Mouse (Mus musculus) megakaryocyte progenitor cell, adult 5-6 weeks (primary cell): ENCODE data around the gene Galnt15. TPM values are rescaled to one million over a fixed set of nuclear protein-coding genes. Genes with fewer than 3 reads are reported as not detected.

Source experiments
- ATAC-seq: replicated peaks from 2 replicates; pipeline ENCODE4 v1.8.0; 2016; ENCODE audit warnings: mild to moderate bottlenecking, moderate TSS enrichment, inconsistent platforms; ENCODE audit not compliant: poor library complexity
- total RNA-seq, 2 experiments: library from RNA; stranded (forward) in 1 of 2; stranded (reverse) in 1 of 2; fragments of 157-497, 149-512 nt in 1 of 2; fragments of 200-1000 nt in 1 of 2; gene quantifications; 2 replicates each; pipeline versions ENCODE4 v1.2.3 to v1.2.4; 2015 to 2017

The Galnt15 gene
- total RNA-seq, 2 experiments from 2014 or later, result not detected

DNA sequence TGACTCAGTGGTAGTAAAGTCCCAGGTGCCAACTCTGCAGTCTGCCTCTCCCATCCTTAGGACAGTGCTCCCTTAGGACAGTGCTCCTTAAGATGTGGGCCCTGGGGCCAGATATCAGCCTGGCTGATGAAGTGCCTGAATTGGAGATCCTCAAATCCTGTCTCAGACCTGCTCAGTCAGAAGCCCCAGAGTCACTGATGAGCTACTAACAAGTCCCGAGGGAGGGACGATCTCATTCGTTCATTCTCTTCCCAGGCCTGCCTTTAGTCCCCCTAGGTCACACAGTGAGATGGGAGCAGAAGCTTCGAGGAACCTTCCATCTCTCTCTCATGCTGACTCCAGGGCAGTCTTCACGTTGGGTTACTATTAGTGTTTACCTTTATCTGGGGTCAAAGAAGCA, 1.3 kb downstream of the Galnt15 start:
- ATAC-seq, result no peak

DNA sequence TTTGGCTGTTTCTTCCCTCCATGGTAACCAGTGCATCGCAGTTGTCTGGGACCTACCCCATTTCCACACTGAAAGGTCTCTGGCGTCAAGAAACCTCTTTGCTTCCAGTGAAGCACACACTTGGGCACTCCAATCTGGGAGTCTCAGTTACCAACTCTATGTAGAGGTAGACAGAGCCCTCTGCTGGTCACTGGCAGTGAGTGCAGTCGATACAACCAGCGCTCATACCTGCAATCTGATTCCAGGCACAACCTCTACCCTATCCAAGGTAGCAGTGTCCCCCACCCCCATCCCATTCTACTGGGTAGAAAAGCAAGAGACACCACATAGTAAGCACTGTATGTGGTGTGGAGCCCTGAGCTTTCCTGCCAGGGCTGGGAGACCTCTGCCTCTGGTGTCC, 3.7 kb downstream of the Galnt15 start:
- ATAC-seq, result peak; percentile 94

DNA sequence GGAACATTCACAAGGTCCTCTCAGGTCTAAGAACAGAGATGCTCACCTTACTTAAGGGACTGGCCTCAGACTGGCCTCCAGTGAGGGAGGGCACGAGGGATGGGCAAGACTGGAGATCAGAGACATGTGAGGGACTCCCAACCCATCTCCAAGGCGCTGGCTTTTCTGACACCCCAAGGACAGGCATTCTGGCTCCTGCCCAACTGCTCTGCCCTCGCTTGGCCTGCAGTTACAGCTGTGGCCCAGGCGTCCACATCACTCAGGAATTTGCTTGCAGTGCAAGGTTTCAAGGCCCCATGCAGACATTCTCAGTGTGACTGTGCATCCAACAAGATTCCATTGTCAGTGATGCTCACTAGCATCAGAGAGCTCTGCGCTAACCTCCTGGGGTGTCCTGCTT, 7.7 kb downstream of the Galnt15 start:
- no peak for ATAC-seq

DNA sequence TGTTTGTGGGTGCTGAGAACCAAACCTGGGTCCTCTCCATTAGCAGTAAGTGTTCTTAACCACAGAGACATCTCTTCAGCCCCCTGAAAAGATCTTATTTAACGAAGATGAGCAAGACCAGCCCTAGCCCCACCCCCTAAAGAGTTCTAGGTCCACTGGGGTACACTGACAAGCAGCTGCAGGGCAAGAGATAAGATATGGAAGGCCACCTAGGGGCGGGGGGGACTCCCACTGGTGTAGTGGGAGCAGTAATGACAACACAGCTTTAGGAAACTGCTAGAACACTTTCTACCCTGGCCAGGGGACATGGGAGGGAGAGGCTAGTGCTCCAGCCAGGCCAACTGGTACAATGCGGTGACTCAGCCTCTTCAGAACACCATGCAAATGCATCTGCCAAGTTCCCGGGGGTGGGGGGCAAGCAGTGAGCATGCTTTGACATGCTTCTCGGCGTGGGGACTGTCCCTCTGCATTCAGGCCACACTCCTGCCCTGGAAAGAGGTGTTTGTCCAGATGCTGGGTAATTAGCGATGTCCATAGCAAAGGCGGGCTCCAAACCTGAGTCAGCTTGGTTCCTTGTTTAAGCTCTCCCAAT, 9.0 kb downstream of the Galnt15 start:
- ATAC-seq, result peak; percentile 64

DNA sequence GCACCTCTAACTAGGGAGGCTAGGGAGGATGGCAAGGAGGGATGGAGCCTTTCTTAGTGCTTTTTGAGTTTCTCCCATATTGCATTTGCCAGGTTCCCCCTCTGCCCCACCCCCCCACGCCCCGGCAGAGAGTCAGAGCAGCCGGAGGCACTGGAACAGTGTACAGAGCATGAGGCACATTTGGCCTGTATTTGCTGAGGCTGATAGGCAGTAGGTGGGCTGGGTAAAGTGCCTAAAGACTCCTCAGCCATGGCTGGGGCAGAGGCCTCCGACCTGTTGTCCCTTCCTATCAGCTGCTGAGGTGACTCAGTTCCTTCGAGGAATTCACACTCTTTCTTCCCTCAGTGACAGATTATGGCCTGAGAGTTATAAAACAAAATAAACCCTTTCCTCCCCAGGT, 13.3 kb downstream of the Galnt15 start:
- no peak for ATAC-seq

DNA sequence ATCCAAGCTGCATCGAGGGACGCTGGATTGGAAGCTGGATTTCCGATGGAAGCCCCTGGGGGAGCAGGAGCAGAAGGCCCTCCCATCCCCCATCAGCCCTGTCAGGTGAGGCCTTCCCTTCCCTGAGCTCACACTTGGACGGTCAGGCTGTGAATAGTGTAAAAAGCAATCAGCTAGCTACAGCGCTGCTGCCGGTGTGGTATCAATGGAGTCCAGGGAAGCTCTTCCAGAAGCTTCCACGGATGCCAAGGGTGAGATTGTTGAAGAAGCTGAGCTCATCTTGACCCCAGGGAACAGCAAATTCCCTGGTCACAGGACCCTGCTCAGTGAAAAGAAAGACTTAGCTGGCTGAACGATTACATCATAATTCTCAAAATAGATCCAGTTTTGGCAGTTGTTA, 17.6 kb downstream of the Galnt15 start:
- no peak for ATAC-seq

DNA sequence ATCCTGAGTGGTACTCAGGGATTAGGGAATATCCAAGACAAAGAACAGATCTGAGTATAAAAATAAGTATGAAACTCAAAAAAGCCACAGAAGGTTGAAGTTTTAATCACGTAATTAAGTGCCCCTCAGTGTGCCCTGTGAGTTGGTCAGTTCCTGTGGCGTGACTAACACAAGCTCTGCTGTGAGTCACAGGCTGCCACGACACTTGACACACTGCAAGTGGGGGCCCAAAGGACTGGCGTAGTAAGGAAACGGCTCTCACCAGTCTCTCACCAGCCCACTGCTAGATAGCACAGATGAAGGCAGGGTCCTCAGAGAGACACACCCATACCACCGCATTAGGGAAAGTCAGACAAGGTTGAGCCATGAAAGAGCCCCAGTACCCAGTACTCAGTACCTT, 21.4 kb downstream of the Galnt15 start:
- ATAC-seq, result no peak

DNA sequence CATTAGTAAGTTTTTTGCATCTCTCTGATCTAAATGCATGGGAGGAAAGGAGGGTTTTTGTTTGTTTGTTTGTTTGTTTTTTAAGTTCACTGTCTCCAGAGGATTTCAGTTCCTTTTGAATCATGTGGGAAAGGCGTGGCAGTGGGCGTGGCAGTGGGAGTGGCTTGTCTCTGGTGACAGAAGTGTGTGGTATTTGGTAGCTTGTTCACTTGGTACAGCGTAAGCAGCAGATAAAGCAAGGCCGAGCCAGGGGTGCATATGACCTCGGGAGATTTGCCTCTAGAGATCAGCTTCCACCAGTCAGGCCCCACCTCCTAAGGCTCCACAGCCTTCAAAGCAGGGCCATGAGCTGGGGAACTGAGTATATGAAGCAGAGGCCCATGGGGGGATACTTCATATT, 25.1 kb downstream of the Galnt15 start:
- no peak for ATAC-seq

DNA sequence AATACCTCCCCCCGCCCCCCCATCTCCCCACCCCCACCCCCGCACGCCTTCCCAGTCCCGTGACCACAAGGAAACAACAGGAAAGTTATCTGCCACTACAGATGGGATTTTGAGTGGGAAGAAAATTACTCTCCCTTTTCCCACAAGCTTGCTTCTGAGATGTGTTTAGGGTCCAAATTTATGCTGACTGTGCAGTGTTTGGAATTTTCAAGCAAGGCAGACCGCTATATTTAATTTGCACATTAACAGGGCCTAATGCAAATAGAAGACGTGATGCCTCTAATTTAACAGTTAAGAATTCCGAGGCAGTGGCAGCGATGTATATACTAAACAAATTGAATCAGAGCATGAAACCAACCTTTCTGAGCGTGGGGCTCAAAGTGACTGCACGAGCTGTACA, 26.0 kb downstream of the Galnt15 start:
- ATAC-seq, result no peak

DNA sequence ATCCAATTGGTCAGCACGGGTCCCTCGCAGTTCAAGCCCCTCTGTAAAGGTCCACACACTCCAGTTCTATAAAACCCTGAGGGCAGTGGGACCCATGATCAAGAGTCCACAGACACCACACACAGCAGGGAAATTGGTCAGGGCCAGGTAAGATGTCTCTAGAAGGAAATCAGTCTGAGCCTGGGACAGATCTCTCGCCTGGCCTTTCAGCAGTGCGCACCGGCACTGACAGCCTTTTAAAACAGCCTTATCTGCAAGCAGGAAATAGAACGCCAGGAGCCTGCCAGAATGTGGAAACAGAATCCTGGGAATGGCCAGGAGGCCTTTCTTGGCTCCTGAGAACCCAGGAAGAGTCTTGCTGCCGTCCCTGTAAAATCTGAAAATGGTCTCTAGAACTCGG, 27.0 kb downstream of the Galnt15 start:
- no peak for ATAC-seq

DNA sequence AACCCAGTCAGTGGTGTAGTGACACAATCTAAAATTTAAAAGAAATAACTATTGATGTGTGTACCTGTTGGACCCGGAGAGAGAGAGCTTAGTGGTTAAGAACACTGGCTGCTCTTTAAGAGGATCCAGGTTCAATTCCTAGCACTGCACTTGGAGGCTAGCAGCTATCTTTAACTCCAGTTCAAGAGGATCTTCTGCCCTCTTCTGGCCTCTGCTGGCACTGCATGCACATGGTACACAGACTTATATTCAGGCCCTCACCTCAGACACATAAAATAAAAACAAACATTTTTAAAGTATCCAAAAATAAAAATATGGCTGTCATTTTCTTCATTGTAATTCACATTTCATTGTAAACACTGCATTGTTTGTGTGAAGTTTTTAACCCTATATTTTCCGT, 27.9 kb downstream of the Galnt15 start:
- ATAC-seq, result no peak

DNA sequence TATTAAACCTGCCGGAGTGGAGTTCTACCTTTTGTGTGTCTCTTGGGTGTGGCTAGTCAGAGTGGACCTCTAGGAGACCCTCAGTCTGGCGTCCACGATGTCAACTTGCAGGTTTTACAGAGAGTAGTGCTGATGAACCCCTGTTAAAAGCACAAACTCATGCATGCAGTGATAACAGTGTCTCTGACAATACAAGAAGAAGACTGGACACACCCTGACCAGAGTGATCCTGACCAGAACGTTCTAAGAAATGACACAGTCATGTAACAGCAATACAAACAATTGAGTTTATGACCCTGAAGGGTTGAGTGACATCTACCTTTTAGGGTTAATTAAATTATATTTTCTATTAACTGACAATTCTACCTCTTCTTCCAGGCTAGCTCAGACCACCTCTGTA, 28.9 kb downstream of the Galnt15 start:
- no peak for ATAC-seq

DNA sequence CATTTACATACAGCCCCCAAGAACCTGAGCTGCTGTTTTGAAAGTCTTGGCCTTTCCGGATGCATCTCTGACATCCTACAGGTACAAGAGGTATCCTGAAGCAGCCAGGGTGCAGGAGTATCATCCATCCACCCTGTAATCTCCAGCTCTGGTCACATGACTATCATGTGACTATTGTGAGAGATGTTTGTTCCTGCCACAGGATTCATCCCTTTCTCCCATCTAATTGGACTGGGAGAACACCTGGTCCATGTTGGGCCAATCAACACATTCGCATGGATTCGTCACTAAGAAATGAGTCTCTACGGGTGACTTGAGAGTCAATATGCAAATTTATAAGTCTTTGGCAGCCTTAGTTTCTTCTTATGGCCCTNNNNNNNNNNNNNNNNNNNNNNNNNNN, 32.6 kb downstream of the Galnt15 start:
- ATAC-seq, result no peak

DNA sequence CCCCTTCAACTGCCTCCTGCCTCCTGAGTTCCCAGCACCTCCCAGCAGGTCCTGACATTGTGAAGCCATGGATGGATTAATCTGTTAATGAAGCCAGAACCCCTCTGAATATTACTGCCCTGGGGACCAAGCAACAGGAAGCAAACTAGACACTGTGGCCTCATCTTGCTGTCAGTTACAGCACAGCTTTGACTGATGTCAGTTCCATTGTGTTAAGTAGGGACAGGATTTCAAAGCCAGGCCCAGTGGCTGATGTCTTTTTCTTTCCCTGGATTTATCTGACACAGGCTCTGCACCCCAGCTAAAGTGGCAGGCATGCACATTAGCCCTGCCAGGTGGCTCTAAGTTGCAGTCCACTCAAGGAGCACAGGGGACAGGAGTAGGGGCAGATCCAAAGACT, 44.0 kb downstream of the Galnt15 start:
- ATAC-seq, result no peak

DNA sequence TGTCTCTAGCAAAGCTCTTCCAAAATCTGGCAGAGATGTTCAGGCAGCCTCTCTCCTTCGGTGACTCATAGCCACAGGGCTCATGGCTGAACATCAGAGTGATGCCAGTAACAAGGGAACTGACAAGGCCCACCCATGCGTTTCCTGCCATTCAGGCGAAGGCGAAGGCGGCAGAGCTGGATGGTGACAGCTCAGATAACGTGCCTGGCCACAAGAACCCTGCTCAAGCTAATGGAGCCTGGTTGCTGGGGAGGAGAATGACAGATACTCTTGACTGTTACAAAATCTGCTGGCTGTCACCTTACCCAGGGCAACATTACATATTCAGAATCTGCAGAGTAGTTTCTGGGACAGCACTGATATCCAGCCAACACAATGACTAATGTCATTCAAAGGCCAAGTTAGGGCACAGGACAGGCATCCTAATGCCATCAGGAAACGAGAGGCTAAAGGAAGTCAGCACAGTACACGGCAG, 44.5 kb downstream of the Galnt15 start:
- ATAC-seq, result peak; percentile 77

DNA sequence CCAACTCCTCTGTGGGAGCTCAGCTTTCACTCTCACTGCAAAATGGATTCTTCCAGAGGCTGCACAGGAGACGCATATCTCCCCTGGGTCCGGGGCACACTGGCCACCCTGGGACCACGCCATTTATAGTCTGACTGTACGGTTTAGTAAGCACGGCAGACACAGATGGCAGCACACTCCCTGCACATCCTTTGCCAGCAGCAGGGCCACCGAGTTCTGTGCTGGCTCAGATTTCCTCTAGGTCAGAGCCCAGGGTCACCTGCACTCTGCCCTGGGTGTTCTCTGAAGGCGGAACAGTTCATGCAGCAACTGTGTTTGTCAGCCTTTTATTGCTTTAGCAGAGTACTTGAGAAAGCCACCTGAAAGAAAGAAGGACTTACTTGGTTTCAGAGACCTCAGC, 45.1 kb downstream of the Galnt15 start:
- no peak for ATAC-seq

DNA sequence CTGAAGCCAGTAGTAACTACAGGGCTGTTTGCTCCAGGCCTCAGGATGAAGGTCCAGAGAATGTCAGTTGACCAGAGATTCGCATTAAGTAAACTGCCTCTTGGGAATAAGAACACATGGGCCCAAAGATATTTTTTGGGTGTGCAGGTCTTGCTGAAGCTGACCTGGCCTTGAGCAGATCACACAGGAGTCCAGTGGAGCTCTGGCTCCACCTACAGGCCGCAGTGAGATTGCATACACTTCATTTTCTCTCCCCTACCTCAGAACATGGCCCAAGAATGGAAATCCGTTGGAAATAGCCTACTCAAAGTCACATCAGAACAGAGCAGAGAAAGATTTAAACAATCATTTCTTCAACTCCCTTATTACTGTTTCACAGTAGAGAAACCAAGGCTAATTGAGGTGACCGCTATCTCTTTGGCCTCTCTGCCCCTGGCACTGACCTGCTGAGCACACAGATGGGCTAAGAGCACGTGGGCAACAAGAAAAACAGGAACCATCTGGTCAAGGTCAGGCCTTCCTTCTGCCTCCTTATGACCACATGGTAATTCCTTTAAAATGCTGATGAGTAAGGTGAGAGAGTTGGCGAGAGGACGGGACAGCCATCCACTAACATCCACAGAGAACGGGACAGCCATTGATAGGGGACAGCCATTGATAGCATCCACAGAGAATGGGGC, 48.2 kb downstream of the Galnt15 start:
- peak; percentile 83 for ATAC-seq

DNA sequence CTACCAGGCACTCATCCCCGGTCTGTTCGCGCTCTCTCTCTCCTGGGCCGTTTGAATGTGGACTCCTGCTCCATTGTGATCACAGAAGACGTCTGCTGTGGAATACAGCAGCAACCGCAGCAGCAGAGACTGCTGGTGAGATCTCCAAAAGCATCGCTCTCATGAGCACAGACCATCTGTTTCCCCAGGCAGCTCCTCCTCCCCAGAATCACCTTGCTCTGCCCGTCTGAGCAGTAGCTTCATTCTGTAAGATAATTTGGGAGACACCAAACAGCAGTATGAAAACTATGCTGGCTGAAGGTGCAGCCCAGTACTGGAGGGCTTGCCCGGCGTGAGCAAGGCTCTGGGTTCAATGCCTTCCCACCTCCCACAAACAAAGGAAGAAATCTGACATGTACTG, 52.2 kb downstream of the Galnt15 start:
- no peak for ATAC-seq

DNA sequence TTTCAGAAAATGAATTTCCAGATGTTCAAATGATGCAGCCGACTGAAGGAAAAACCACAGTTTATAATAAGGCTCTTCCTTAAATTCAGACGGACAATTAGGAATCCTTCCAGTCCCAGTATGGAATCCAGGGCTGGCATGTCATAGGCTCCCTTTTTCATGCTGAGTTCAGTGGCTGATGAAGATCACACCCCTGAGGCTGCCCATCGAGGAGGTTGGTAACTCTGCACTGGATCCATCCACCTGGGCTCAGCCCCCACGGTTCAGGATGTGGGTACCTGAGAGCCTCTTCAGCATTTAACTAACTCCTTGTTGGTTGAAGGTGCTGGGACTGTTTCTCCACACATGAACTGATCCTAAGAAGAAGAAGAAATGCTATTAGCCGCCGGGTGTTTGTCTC, 54.1 kb downstream of the Galnt15 start:
- no peak for ATAC-seq

DNA sequence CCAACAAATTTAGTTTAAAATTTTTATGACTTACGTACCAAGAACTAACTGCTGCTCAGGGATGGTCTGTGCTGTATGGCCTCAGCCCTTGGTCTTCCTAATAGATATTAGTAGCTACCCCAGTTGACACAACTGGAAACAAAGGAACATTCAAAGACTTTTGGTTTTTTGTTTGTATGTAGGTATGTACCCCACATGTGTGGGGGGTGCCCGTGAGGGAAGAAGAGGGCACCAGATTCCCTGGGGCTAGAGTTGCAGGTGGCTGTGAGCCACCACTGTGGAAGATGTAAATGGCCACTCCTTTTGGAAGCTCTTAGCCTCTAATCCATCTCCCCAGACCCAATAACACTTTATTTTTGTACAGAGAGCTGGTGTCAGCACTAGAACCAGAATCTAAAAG, 54.7 kb downstream of the Galnt15 start:
- no peak for ATAC-seq

DNA sequence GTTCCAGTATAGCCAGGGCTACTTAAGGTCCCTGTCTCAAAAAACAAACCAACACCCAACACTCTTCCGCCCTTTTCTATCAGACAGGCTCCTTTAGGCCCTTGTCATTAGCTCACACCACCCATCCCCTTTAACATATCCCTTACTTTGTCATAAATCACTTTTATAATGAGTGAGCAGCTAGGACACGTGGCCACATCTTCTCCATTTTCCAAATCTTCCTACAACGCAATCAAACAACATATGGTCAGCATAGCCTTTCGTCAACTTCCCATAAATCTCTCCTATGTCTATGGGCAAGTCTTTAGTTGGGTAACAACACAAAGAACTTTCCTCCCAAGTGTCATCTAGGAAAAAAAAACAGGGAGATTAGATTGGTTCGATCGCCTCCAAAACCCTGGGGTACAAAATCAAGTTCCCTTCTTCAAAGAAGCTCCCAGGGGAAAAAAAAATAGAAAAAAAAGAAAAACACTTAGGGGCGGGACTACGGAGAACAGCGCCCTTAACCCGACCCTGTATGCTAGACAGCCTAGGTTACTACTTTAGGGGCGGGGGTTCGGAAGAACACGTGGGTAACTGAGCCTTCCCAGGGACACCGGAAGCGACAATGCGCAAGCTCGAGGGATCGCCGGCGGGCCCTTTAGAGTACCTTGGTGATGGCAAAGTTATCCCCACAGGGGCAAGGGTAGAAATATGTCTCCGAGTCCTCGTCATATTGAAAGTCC, 56.1 kb downstream of the Galnt15 start, which contains the start of gene Oxnad1:
Gene Oxnad1 (plus strand): TSS at position 614 of the 725 bp plus-strand sequence.
- peak; percentile 86 for ATAC-seq
